Mouse (Mus musculus): ENCODE results near the gene Aspdh. TPM values are rescaled to one million over a fixed set of nuclear protein-coding genes. Genes with fewer than 3 reads are reported as not detected.

The Aspdh gene
- total RNA-seq, 4 experiments from 2014 or later, result 0.79 to 1.5 TPM; not detected in 2

GRCm38 (mm10) chr7:44471880-44472557, 6.8 kb downstream of the Aspdh start:
- DNase-seq (ENCODE audit: low spot score), result peak; percentile 74

DNA sequence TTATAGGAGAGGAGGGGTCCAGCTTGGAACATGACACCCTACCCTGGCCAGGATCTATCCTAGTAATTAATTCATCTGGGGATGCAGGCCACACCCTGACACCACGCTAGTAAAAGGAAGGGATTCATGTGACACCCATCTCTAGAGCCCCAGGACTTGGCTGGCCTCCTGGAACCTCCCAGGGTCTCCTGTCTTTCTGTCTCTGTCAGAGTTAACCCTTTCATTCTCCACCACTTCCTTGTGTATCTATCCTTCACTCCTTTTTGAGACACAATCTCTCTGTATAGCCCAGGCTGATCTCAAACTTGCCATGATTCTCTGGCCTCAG, 7.3 kb downstream of the Aspdh start:
- DNase-seq (ENCODE audit: low spot score), result no peak

- peak; percentile 73 for DNase-seq (ENCODE audit: low spot score)
Measured at GRCm38 (mm10) chr7:44472961-44473646, 7.9 kb downstream of the Aspdh start.

DNA sequence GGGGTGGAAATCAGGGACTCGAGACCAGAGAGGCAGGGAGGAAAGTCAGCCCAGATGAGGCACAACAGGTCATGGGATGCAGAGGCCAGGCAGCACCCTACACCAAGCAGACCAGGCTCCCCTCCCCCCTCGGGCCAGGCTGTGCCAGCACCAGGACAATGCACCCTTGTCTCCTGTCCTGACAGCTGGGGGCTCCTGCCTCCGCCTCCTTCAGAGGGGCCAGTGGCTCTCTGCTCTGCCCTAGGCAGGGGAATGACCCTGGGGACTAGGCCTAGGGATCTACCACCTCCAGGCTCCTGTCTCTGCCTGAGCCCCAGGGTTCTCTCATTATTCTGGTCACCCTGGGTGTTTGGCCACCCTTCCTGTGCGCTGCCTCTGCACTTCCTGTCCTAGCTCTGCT, 9.2 kb downstream of the Aspdh start:
- peak; percentile 67 for DNase-seq (ENCODE audit: low spot score)

DNA sequence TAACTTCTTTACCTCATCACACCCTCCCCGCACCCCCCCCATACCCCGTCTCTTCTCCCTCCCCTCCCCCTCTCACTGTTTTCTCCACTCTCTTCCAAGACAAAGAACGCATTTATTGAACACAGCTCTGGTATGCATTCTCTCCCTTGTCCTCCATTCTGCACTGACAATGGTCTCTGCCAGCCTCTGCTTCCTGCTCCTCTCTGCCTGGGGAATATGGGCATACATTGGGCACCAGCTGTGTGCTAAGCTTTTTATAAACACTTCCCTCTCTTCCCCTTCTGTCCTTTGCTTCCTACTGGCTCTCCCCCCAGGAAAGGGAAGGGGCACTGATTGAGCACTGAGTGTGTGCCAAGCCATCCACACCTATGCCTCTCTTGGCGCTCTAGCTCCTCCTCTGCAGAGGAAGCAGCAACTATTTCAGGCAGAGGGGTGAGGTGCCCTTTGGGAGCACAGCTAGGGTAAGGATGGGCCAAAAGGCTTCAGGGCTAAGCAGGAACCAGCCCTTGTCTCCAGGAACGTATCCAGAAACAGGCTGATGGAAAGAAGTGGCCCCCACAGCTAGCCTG, 9.9 kb downstream of the Aspdh start:
- no peak for DNase-seq (ENCODE audit: low spot score)

GRCm38 (mm10) chr7:44482836-44483435, 17.7 kb downstream of the Aspdh start:
- no peak for DNase-seq (ENCODE audit: low spot score)

DNA sequence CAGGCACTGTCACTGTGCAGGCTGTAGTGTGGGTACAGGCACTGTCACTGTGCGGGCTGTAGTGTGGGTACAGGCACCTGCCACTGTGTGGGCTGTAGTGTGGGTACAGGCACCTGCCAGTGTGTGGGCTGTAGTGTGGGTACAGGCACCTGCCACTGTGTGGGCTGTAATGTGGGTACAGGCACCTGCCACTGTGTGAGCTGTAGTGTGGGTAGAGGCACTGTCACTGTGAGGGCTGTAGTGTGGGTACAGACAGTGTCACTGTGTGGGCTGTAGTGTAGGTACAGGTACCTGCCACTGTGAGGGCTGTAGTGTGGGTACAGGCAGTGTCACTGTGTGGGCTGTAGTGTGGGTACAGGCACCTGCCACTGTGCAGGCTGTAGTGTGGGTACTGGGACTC, 18.9 kb downstream of the Aspdh start:
- no peak for DNase-seq (ENCODE audit: low spot score)

GRCm38 (mm10) chr7:44484841-44485571, 19.8 kb downstream of the Aspdh start:
- peak; percentile 66 for DNase-seq (ENCODE audit: low spot score)

GRCm38 (mm10) chr7:44485572-44486195, 20.5 kb downstream of the Aspdh start:
- DNase-seq (ENCODE audit: low spot score), result no peak

DNA sequence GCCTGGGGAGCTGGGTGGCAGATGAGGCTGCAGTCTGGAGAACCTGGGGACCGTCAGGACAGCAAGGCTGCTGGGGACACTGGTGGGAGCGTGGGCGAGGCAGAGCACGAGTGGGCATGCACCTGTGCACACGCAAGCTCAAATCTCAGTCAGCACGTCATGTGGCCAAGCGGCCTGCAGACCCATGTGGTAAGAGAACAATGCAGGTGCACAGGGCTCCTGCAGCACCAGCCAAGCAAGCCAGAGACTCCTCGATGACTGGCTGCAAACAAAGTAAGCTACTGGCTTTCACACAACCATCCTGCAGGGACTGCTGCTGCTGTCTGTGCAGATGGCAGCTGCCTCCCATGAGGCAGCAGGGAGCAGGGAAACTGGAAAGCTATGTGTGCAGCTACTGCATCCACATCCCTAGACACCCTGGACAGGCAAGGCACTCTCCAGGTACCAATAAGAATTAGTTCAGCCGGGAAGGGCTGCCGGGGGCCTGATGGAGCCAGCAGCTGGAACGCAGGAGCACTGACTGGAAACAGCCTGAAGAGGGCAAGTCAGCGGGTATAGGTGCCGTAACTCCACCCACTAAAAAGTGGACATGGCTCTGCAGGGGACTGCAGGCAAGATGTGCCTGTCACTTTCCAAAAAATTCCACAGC, 21.9 kb downstream of the Aspdh start:
- no peak for DNase-seq (ENCODE audit: low spot score)

- DNase-seq (ENCODE audit: low spot score), result no peak
Measured at GRCm38 (mm10) chr7:44487936-44488335, 22.7 kb downstream of the Aspdh start.

DNA sequence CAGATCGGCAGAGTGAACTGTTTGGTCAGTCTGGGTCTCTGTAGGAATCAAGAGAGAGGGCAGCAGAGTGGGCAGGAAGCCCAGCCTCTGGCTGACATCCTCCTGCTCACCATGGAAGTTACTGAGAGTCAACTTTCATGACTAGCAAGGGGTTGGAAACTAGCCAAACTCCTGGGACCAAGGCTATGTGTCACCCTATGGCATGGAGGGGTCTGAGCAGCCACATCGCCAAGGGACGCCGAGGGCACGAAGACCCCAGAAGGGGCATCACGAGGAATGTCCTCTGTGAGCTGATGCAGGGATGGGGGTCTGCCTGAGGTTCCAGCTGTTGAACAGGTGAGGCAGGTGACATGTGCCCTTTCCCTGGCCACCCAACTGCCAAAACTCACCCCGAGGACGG, 23.4 kb downstream of the Aspdh start:
- DNase-seq (ENCODE audit: low spot score), result no peak

GRCm38 (mm10) chr7:44490281-44490680, 25.1 kb downstream of the Aspdh start:
- DNase-seq (ENCODE audit: low spot score), result no peak

DNA sequence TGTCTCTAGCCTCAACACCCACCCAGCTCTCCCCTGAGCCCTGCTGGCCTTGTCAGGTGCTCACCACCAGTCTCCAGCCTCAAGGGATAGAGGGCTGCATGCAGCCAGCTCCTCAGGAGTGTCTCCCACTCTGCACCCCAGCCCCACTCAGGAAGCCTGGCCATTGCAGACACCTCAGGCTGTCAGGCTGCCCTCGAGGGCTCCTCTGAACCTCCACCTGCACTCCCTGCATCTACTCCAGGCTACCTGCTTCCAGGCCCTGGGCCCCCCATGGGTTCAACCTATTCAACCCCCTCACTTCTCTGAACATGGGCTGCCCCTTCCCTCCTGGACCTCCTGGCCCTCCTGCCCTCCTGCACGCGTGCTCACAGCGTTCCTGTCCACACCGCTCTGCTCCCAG, 26.2 kb downstream of the Aspdh start:
- DNase-seq (ENCODE audit: low spot score), result no peak

DNA sequence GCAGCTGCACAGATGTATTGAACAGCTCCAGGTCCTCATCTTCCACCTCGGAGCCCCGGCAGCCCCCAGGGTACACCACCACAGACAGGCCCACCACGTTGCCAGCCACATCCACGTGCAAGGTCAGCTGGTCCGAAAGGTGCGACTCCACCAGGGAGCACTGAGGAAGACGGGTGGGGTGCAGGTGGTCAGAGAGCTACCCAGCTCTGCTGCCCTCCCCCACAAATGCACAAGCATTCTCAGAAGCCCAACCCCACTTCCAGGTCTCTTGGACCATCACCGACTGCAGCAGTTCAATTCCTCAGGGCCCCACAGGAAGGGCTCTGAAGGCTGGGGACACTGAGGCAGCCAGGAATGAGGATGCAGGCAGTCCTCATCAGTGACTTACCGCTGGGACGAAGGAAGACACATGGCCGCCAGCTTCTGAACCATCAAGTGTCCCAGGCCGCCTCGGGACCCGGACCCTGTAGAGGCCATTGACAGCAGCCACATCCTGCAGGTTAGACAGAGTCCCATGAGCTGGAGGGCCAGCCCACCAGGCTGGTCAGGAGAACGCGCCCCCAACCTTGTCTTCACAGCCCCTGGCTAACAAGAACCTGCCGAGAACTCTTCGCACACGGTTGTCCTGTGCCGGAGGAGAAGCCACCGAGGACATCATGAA, 27.1 kb downstream of the Aspdh start:
- DNase-seq (ENCODE audit: low spot score), result no peak

DNA sequence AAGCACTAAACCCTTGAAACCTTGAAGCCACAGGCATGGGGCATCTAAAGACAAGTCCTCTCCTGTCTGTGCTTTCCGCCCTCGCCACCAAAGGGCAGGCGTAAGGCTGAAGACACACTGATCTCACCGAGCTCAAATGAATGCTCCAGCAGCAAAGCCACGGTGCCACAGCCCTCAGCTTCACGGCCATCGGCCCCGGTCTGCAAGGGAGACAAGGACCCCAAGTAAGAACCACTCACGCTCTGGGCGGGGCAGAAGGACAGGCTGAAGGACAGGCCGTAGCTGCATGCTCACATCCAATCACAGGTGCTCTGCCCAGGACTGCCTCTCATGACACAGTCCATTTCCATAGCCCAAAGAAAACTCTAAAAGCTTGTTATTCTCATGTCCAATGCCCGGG, 29.5 kb downstream of the Aspdh start:
- no peak for DNase-seq (ENCODE audit: low spot score)

GRCm38 (mm10) chr7:44495086-44495485, 29.9 kb downstream of the Aspdh start:
- DNase-seq (ENCODE audit: low spot score), result no peak

DNA sequence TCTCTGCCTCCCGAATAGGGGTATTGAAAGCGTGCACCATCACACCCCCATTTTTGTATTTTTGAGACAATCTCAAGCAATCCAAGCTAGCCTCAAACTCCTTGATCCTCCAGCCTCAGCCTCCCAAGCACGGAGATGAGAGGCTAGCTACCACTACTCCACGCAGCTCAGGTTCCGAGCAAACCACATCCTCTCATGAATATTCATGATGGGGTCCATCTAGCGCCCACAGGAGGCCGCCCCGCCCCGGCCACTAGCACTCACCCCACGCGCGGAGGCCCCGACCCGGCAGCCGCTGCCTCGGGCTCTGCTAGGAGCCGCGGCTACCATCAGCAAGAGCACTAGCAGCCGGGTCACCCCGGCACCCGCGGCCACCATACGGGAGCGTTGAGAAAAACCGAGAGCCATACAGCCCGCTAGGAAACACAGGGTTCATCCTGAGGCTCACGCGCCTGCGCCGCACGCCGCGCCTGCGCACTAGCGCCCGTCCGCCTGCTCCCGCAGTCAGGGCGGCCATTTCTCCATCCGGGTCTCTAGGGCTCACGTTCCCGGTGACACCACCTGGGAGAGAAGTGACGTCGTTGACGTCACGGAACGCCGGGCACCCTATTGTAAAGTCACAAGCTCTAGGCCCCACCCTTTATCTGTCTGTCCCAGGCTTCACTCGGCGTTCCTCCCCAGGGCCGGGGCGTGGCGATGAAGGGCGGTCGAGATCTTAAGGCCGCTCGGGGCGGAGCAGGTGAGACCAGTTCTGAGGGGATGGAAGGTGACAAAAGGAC, 31.0 kb downstream of the Aspdh start, which contains the start of the genes Emc10 and Fam71e1:
Emc10 (minus strand) TSS at position 538 of the 779 bp plus-strand sequence.
Fam71e1 (plus strand) TSS at position 590 of the 779 bp plus-strand sequence.
- peak; percentile 95 for DNase-seq (ENCODE audit: low spot score)

DNA sequence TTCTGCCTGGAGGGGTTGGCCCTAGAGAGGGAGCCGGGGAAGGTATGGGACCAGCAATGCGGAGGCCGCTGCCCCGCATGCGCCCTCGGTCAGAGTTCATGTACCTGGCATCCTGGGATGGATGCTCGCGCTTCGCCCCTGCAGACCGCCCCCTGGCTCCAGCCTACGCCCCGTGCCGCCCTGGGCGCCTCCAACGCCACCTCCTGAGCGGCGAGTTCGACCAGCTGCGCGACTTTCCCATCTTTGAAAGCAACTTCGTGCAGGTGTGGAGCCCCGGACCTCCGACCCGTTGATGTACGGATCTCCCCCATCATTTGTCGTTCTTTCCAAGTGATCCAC, 31.5 kb downstream of the Aspdh start:
- no peak for DNase-seq (ENCODE audit: low spot score)
